Mouse (Mus musculus) cerebral cortex, adult 2 months (tissue): ENCODE results near the gene Mtmr2.

Experiments used
- WGBS: fragments of 180-500 bp; shearing (Covaris S2); methylation state at CpG from one replicate; pipeline ENCODE4 v1.1.7; 2018; 5-methylcytosine and 5-hydroxymethylcytosine counted together

Gene Mtmr2

GRCm38 (mm10) chr9:13806854-13807253 lies 58.6 kb downstream of the Mtmr2 start:
- 94% methylated on average over 7 of the region's 7 CpGs for WGBS

GRCm38 (mm10) chr9:13807657-13808056 lies 59.4 kb downstream of the Mtmr2 start:
- 84% methylated on average over 5 of the region's 5 CpGs for WGBS

- WGBS: 87% methylated on average over 9 of the region's 9 CpGs
These were observed 70.2 kb downstream of the Mtmr2 start for GRCm38 (mm10) chr9:13818369-13818768.

GRCm38 (mm10) chr9:13820774-13821173 lies 72.6 kb downstream of the Mtmr2 start:
- WGBS: 92% methylated on average over 3 of the region's 3 CpGs

- WGBS: 5% methylated on average over 8 of the region's 8 CpGs
These were observed 77.7 kb downstream of the Mtmr2 start for GRCm38 (mm10) chr9:13825896-13826295.

- WGBS: under 1% methylated on average over 31 of the region's 31 CpGs
These were observed 78.2 kb downstream of the Mtmr2 start for GRCm38 (mm10) chr9:13826391-13826805.

- under 1% methylated on average over 44 of the region's 44 CpGs for WGBS
These were observed 78.7 kb downstream of the Mtmr2 start, which contains the start of gene Cep57 for GRCm38 (mm10) chr9:13826832-13827405. Cep57 (minus strand) TSS chr9:13827107.

GRCm38 (mm10) chr9:13827406-13828086 lies 79.3 kb downstream of the Mtmr2 start, which contains the start of gene Fam76b:
Fam76b (plus strand) TSS chr9:13827716.
- under 1% methylated on average over 67 of the region's 67 CpGs for WGBS

GRCm38 (mm10) chr9:13828087-13828441 lies 79.9 kb downstream of the Mtmr2 start:
- WGBS: under 1% methylated on average over 23 of the region's 23 CpGs

- 83% methylated on average over 3 of the region's 3 CpGs for WGBS
These were observed 87.0 kb downstream of the Mtmr2 start for GRCm38 (mm10) chr9:13835256-13835655.

GRCm38 (mm10) chr9:13836726-13837125 lies 88.5 kb downstream of the Mtmr2 start:
- WGBS: 75% methylated on average over 2 of the region's 2 CpGs

GRCm38 (mm10) chr9:13847591-13847990 lies 99.4 kb downstream of the Mtmr2 start:
- 74% methylated on average over 3 of the region's 3 CpGs for WGBS

GRCm38 (mm10) chr9:13848481-13849480 lies 100.6 kb downstream of the Mtmr2 start:
- WGBS: 75% methylated on average over 10 of the region's 10 CpGs

GRCm38 (mm10) chr9:13853876-13854275 lies 105.7 kb downstream of the Mtmr2 start:
- WGBS: 78% methylated on average over 3 of the region's 3 CpGs
